Mouse (Mus musculus) CH12.LX (cell line): ENCODE measurements around the gene Olfr292. TPM values are rescaled to one million over a fixed set of nuclear protein-coding genes. Genes with fewer than 3 reads are reported as not detected.

Experiments used
- DNase-seq: peaks from one replicate; pipeline ENCODE4 v3.0.0-alpha.2; 2013; ENCODE audit errors: extremely low read depth
- H3K27ac ChIP-seq: 2 replicates; pipeline ENCODE4 v1.5.1; 2012; ENCODE audit warnings: low read depth, mild to moderate bottlenecking, control low read depth, moderate library complexity; ENCODE audit not compliant: insufficient read depth
- H3K27me3 ChIP-seq: replicated peaks from 2 replicates; pipeline ENCODE3; 2012; ENCODE audit warnings: inconsistent platforms
- H3K36me3 ChIP-seq, 2 experiments: replicated peaks in 1 of 2; 2 replicates each; pipeline versions ENCODE3 to v1.6.1; 2012; ENCODE audit warnings: inconsistent platforms in 1 of 2, low read length in 1 of 2, mild to moderate bottlenecking in 1 of 2, mixed read lengths in 1 of 2, moderate library complexity in 1 of 2; ENCODE audit not compliant: control insufficient read depth in 1 of 2, insufficient read depth in 1 of 2
- H3K4me1 ChIP-seq, 2 experiments: 2 replicates each; pipeline ENCODE4 v1.6.1; 2012; ENCODE audit warnings: inconsistent platforms in 1 of 2, moderate library complexity in 1 of 2; ENCODE audit not compliant: insufficient read depth in 2 of 2, control insufficient read depth in 1 of 2
- H3K4me2 ChIP-seq: 2 replicates; pipeline ENCODE4 v1.6.1; 2012; ENCODE audit warnings: low read depth, mild to moderate bottlenecking, control low read depth; ENCODE audit not compliant: poor library complexity, insufficient read depth, severe bottlenecking
- H3K4me3 ChIP-seq, 3 experiments: fragments of 150-350 bp in 1 of 3; sonication (generic) in 1 of 3; replicated peaks in 1 of 3; 2 replicates each; pipeline versions ENCODE3 to v1.5.1; 2011 to 2012; ENCODE audit warnings: low read depth in 2 of 3, low read length in 2 of 3, mild to moderate bottlenecking in 2 of 3, moderate library complexity in 2 of 3, control low read depth in 1 of 3, improper control_type of control experiment in 1 of 3, inconsistent platforms in 1 of 3, mixed read lengths in 1 of 3; ENCODE audit not compliant: poor library complexity in 1 of 3
- H3K79me2 ChIP-seq: replicated peaks from 2 replicates; pipeline ENCODE4 v1.6.1; 2012; ENCODE audit warnings: mild to moderate bottlenecking, moderate library complexity; ENCODE audit not compliant: control insufficient read depth, poor library complexity, insufficient read depth, severe bottlenecking; ENCODE audit errors: extremely low read depth
- H3K9ac ChIP-seq: 2 replicates; pipeline ENCODE4 v1.6.1; 2012; ENCODE audit warnings: low read depth, mild to moderate bottlenecking, control low read depth, moderate library complexity; ENCODE audit not compliant: insufficient read depth
- H3K9me3 ChIP-seq: replicated peaks from 2 replicates; pipeline ENCODE3; 2012; ENCODE audit warnings: low read length, inconsistent platforms, mixed read lengths
- KAT2A ChIP-seq: IDR thresholded peaks from 2 replicates; pipeline ENCODE4 v1.6.1; 2012; ENCODE audit warnings: low read length, improper control_type of control experiment, inconsistent platforms; ENCODE audit not compliant: insufficient replicate concordance
- POLR2AphosphoS2 ChIP-seq: IDR thresholded peaks from 2 replicates; pipeline ENCODE4 v1.6.1; 2011; ENCODE audit warnings: low read depth, low read length, improper control_type of control experiment
- dilution Hi-C: fragments of 300-500 bp; cut with MboI; formaldehyde crosslinking; loops from 2 replicates; pipeline ENCODE4 v1.14.3; 2020; ENCODE audit warnings: low sequenced_read_pairs; ENCODE audit not compliant: extremely low pct_unique_long_range_greater_than_20kb, extremely low pct_ligation_motif_present
- in situ Hi-C: fragments of 300-500 bp; cut with MboI; formaldehyde crosslinking; loops from 3 replicates; pipeline ENCODE4 v1.14.3; 2019; ENCODE audit warnings: low sequenced_read_pairs, low pct_ligation_motif_present, low pct_unique_long_range_greater_than_20kb, mixed read lengths
- polyA plus RNA-seq: library from polyadenylated mRNA; unstranded; fragments of >175 nt; gene quantifications from 2 replicates; pipeline ENCODE4 v1.2.1, GENCODE M21; 2012; ENCODE audit warnings: low read depth; ENCODE audit not compliant: insufficient read length
- total RNA-seq, 2 experiments: library from RNA; depleted of rRNA; stranded (reverse); fragments of 300-350 nt in 1 of 2; fragments of >200 nt in 1 of 2; gene quantifications; 2 replicates each; pipeline ENCODE4 v1.2.3; 2012 to 2014

Olfr292 gene
- total and polyA plus RNA-seq, 3 experiments: not detected

DNA sequence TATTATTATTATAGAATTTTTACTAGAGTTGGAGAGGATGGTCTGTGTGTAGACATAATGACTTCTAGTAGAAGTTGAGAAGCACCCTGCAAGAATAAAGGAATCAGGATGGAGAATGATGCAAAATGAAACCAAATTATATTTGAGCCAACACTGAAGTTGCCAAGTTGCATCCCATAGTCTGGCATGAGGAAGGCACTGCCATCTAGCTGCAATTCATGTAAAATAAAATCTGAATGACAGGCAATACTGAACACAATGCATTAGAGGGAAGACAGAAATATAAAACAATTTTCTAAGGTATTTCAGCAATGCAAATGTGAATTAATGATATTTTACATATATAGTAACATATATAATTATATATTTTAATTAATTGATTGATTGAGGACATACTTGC, 36.9 kb downstream of the Olfr292 start:
- Histone ChIP-seq H3K4me3 (no peak overlapping the region), H3K27me3 (no peaks in the 10 kb centered on the region), H3K9ac (no peak overlapping the region), H3K27ac (no peak overlapping the region), H3K4me1 (no peaks in the 10 kb centered on the region), H3K79me2 (no peaks in the 10 kb centered on the region), H3K36me3 (no peaks in the 10 kb centered on the region), H3K4me2 (no peak overlapping the region), H3K9me3 (peaks cover 9% of the 10 kb centered on the region)
- no peak for DNase-seq
- in situ Hi-C loops (no loop called here), dilution Hi-C loops (no loop called here)
- TF ChIP-seq POLR2AphosphoS2: no peak
- no peak for TF ChIP-seq KAT2A

Other genes with a start within 250 kb of the Olfr292 start
- not detected in 2 replicates for gene Olfr299, start 228.4 kb upstream of the Olfr292 start, total RNA-seq (2012; rRNA removed)
- gene Olfr299, start 228.4 kb upstream of the Olfr292 start, total RNA-seq (2014; rRNA removed): not detected in 2 replicates
- gene Olfr299, start 228.4 kb upstream of the Olfr292 start, polyA plus RNA-seq: not detected in 2 replicates
- not detected in 2 replicates for gene Olfr298, start 195.8 kb upstream of the Olfr292 start, total RNA-seq (2012; rRNA removed)
- gene Olfr298, start 195.8 kb upstream of the Olfr292 start, total RNA-seq (2014; rRNA removed): not detected in 2 replicates
- gene Olfr298, start 195.8 kb upstream of the Olfr292 start, polyA plus RNA-seq: not detected in 2 replicates
- not detected in 2 replicates for gene Olfr297, start 168.4 kb upstream of the Olfr292 start, total RNA-seq (2012; rRNA removed)
- not detected in 2 replicates for gene Olfr297, start 168.4 kb upstream of the Olfr292 start, total RNA-seq (2014; rRNA removed)
- gene Olfr297, start 168.4 kb upstream of the Olfr292 start, polyA plus RNA-seq: not detected in 2 replicates
- gene Olfr295, start 104.5 kb upstream of the Olfr292 start, total RNA-seq (2012; rRNA removed): not detected in 2 replicates
- not detected in 2 replicates for gene Olfr295, start 104.5 kb upstream of the Olfr292 start, total RNA-seq (2014; rRNA removed)
- gene Olfr295, start 104.5 kb upstream of the Olfr292 start, polyA plus RNA-seq: 0.04 TPM in 1 of 2 replicates, not detected in the other
- gene Olfr294, start 71.7 kb upstream of the Olfr292 start, total RNA-seq (2012; rRNA removed): not detected in 2 replicates
- not detected in 2 replicates for gene Olfr294, start 71.7 kb upstream of the Olfr292 start, total RNA-seq (2014; rRNA removed)
- not detected in 2 replicates for gene Olfr294, start 71.7 kb upstream of the Olfr292 start, polyA plus RNA-seq
- gene Olfr293, start 39.3 kb upstream of the Olfr292 start, total RNA-seq (2012; rRNA removed): not detected in 2 replicates
- gene Olfr293, start 39.3 kb upstream of the Olfr292 start, total RNA-seq (2014; rRNA removed): not detected in 2 replicates
- not detected in 2 replicates for gene Olfr293, start 39.3 kb upstream of the Olfr292 start, polyA plus RNA-seq
- gene Folh1, start 87.6 kb downstream of the Olfr292 start, total RNA-seq (2012; rRNA removed): not detected in 2 replicates
- gene Folh1, start 87.6 kb downstream of the Olfr292 start, total RNA-seq (2014; rRNA removed): not detected in 2 replicates
- not detected in 2 replicates for gene Folh1, start 87.6 kb downstream of the Olfr292 start, polyA plus RNA-seq
- gene Vmn2r77, start 106.7 kb downstream of the Olfr292 start, total RNA-seq (2012; rRNA removed): not detected in 2 replicates
- not detected in 2 replicates for gene Vmn2r77, start 106.7 kb downstream of the Olfr292 start, total RNA-seq (2014; rRNA removed)
- not detected in 2 replicates for gene Vmn2r77, start 106.7 kb downstream of the Olfr292 start, polyA plus RNA-seq
- not detected in 2 replicates for gene Vmn2r78, start 226.8 kb downstream of the Olfr292 start, total RNA-seq (2012; rRNA removed)
- not detected in 2 replicates for gene Vmn2r78, start 226.8 kb downstream of the Olfr292 start, total RNA-seq (2014; rRNA removed)
- gene Vmn2r78, start 226.8 kb downstream of the Olfr292 start, polyA plus RNA-seq: not detected in 2 replicates